Mouse (Mus musculus): Measurements from ENCODE around the gene Gm20388.
"Not testable (repeated sequence)": the region's sequence is repeated elsewhere in the genome, so short reads cannot be mapped to it uniquely, and the experiment has no call there.

Gene Gm20388

GRCm38 (mm10) chr8:123239398-123239797 is 3328.8 kb downstream of the Gm20388 start:
- DNase-seq (ENCODE audit: low spot score): no peak

GRCm38 (mm10) chr8:123242107-123242923 is 3331.7 kb downstream of the Gm20388 start:
- DNase-seq (ENCODE audit: low spot score): no peak

- no peak for DNase-seq (ENCODE audit: low spot score)
Observed at GRCm38 (mm10) chr8:123243053-123243452, 3332.4 kb downstream of the Gm20388 start.

DNA sequence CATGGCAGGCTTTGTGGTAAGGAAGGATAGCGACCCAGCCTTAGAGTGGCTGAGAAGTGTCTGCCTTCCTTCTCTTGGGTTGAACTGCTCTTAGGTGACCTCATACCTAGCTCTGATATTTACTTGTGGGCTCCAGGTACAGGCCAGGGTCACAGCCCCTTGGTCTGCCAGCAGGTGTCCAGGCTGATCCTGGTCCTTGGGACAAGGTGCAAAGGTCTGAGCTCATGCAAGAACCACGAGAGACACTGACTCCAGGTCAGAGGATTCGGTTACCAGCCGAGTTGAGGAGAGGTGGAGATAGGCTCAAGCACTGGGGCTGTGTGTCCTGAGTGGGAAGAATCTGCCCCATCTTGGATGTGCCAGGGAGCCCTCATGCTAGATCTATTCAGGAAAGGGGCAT is 3333.7 kb downstream of the Gm20388 start:
- no peak for DNase-seq (ENCODE audit: low spot score)

- no peak for DNase-seq (ENCODE audit: low spot score)
Observed at GRCm38 (mm10) chr8:123245543-123245942, 3334.9 kb downstream of the Gm20388 start.

DNA sequence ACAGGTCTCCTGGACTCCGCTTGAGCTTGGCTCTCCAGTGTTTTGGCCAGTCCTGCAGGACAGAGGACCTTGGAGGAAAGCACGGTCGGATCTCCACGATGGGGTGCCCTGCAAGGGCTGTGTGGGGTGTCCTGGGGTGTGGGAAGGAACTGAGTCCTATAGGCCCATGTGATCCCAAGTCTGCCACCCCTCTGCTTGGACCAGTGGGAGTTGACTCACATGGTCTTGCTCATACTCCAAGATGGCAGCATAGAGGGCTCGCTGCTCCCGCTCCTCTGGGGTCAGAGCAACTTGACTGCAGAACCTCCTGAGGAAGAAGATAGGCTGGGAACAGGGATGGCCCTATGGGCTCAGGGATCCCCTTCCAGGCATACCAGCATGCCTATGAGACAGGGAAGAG is 3337.1 kb downstream of the Gm20388 start:
- no peak for DNase-seq (ENCODE audit: low spot score)

DNA sequence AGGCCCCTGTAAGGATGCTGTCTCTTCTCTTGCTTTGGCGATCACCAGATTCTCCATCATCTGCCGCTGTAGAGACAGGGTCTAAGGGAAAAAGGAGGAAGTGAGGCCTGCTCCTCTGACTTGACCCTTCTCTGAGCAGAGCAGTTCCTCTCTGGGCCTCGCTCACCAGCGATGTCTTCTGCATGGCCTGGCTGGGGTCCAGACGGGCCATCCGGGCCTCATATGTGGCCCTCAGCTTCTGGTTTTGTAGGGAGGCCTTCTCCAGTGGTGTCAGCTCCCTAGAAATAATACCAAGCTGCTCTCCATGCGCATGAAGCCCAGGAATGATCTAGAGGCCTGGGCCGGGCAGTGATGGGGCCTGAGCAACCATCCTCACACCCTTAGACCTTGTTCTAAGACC is 3338.0 kb downstream of the Gm20388 start:
- DNase-seq (ENCODE audit: low spot score): no peak

DNA sequence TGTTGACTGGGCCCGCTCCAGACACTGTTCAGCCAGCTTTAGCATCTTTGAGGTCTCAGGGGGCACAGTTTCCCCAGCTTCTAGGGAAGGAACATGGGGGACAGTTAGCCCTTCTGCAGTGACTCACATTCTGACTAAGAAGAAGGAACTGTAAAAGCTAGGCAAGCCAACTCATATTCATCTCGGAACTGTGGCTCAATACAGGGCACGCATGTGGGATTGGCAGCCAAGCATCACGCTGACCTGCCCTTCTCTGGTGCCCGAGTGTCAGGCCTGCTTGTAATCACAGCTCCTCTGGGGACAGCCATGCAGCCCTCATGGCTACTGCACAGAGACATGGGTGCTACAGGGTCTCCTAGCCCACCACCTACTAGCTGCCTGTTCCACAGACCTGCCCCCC is 3340.3 kb downstream of the Gm20388 start:
- DNase-seq (ENCODE audit: low spot score): no peak

GRCm38 (mm10) chr8:123252925-123253324 is 3342.3 kb downstream of the Gm20388 start:
- DNase-seq (ENCODE audit: low spot score): no peak

DNA sequence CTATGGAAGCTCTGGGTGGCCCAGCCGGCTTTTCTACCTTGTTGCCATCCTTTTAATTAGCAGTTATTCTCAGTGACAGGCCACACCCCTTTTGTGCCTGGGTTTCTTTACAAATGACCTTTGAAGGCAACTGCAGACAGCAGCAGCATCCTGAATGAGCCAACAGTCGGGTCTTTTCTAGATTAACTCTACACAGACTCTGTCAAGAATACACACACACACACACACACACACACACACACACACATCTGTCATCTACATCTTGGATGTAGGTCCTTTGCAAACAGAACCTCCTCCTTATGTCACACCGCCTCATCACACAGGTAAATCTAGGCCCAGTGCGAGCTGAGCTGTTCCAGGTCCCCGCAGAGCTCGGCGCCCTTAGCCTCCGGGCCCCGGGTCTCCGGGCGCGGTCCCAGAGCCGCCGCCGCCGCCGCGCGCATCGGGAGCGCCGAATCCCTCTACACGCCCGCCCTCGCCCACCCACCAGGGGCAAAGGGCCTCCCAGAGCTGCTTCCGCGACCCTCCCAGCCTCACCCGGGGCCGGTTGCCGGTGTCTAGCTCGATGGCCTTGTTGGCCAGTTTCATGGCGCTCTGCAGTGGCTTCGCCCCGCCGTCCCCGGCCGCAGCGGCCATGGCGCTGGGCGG is 3342.9 kb downstream of the Gm20388 start:
- peak; percentile 29 for DNase-seq (ENCODE audit: low spot score)

- peak; percentile 88 for DNase-seq (ENCODE audit: low spot score)
Observed at GRCm38 (mm10) chr8:123254099-123254885, 3343.7 kb downstream of the Gm20388 start, which contains the start of the genes Zfp276 and Vps9d1. Gene Zfp276 (plus strand): TSS chr8:123254195. Gene Vps9d1 (minus strand): TSS chr8:123254348.

- no peak for DNase-seq (ENCODE audit: low spot score)
Observed at GRCm38 (mm10) chr8:123255170-123255569, 3344.5 kb downstream of the Gm20388 start.

GRCm38 (mm10) chr8:123257114-123257513 is 3346.5 kb downstream of the Gm20388 start:
- DNase-seq (ENCODE audit: low spot score): no peak

DNA sequence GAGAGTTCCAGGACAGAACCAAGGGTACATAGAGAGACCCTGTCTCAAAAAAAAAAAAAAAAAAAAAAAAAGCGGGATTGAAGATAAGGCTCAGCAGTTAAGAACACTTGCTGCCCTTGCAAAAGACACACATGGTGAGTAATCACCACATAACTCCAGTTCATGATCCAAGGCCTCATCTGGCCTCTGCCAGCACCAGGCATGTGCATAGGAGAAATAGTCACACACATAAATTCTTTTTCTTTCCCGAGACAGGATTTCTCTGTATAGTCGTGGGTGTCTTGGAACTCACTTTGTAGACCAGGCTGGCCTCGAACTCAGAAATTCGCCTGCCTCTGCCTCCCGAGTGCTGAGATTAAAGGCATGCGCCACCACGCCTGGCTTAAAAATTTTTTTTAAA is 3347.0 kb downstream of the Gm20388 start:
- DNase-seq (ENCODE audit: low spot score): not testable (repeated sequence)

DNA sequence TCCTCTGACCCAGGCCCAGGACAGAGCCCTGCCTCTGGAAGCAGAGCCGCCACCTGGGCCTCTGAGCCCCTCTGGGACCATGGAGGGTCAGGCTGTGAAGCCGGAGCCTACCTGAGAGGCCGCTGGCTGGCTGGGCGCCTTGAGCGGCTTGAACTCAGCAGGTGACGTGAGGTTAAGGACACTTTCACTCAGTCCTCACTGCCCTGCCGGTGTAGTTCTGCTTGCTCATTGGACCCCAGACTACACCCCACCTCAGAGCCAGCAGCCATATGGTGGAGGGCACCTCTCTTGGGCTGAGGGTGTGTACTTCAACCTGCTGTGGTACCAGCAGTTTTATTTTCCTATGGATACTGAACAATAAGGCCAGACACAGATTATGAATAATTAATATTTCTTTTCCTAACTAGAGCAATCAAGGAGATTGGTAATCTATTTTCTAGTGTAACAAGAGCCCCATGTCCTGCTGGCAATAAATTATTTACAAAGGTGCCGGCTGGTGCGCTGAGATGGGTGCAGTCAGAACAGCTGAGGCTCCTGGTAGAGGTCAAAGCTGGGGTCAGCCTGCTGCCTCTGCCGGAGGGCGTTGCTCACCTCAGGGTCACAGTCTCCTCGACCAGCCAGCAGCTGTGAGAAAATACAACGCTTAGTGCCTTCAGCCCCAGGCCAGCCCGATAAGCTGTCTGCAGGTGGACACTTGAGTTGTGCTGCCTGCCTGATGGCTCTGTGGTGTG is 3357.4 kb downstream of the Gm20388 start:
- peak; percentile 34 for DNase-seq (ENCODE audit: low spot score)

- DNase-seq (ENCODE audit: low spot score): no peak
Observed at GRCm38 (mm10) chr8:123271147-123271546, 3360.5 kb downstream of the Gm20388 start.

DNA sequence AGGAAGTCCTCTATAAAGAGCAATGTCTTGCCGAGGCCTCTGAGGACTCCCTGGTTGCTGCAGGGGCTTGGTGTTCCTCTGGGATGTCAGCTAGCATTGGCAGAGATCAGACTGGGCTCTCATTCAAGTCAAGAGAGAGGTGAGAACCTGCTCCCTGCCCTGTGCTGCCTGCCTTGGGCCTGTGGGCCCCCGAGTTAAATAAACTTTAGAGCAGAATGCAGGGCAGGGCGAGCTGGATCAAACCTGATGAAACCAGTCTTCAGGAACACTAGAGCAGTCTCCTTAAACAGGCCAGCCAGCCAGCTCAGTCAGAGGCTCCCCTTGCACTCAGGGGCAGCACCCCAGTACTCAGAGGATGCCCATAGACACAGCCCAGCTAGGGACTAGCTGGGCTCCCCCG is 3361.3 kb downstream of the Gm20388 start:
- no peak for DNase-seq (ENCODE audit: low spot score)

DNA sequence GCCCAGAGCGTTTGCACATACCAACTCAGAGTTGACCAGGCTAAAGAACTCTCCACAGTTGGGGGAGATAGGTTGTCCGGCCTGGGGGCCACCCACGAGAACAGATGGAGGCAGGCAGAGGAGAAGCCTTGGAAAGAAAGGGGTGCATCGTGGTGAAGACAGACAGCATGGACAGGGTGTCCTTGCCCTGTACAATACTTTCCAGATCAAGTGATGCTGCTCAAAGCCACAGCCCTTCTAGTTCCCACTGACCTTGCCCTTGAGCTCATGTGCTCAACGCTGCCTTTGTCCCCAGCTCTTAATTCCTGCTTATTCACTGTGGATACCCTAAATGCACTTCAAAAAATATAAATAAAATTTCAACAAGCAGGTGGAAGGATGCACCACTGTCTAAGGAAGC is 3363.8 kb downstream of the Gm20388 start:
- DNase-seq (ENCODE audit: low spot score): no peak

- no peak for DNase-seq (ENCODE audit: low spot score)
Observed at GRCm38 (mm10) chr8:123275096-123275495, 3364.5 kb downstream of the Gm20388 start.

- DNase-seq (ENCODE audit: low spot score): no peak
Observed at GRCm38 (mm10) chr8:123278445-123278844, 3367.8 kb downstream of the Gm20388 start.

GRCm38 (mm10) chr8:123279828-123280227 is 3369.2 kb downstream of the Gm20388 start:
- DNase-seq (ENCODE audit: low spot score): no peak
